Mouse (Mus musculus): ENCODE measurements around the gene Gm17657. TPM values are rescaled to one million over a fixed set of nuclear protein-coding genes. Genes with fewer than 3 reads are reported as not detected.

The Gm17657 gene
- total and polyA plus RNA-seq, 3 experiments: 0.20 to 0.21 TPM; not detected in 1

DNA sequence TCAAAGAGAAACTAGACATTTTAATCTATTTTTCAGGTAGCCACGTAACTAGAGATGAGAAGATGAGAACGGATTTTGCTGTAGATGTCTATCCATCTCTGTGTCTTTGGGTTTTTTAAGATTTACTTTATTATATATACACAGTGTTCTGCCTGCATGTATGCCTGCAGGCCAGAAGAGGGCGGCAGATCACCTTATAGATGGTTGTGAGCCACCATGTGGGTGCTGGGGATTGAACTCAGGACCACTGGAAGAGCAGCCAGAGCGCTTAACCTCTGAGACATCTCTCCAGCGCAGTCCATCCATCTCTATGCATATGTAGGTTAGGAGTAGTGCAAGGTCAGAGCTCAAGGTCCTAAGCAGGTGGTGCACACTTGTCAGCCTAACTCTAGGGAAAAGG, 45.7 kb downstream of the Gm17657 start:
- in situ Hi-C loops (cut with MboI; ENCODE audit: low pct_ligation_motif_present, low pct_unique_long_range_greater_than_20kb, low sequenced_read_pairs): no loop called here
- peaks cover 11 to 17% of the 10 kb centered on the region in 2 experiments for H3K4me1 ChIP-seq (ENCODE audit: control insufficient read depth in 1 of 2, insufficient read depth in 2 of 2)

DNA sequence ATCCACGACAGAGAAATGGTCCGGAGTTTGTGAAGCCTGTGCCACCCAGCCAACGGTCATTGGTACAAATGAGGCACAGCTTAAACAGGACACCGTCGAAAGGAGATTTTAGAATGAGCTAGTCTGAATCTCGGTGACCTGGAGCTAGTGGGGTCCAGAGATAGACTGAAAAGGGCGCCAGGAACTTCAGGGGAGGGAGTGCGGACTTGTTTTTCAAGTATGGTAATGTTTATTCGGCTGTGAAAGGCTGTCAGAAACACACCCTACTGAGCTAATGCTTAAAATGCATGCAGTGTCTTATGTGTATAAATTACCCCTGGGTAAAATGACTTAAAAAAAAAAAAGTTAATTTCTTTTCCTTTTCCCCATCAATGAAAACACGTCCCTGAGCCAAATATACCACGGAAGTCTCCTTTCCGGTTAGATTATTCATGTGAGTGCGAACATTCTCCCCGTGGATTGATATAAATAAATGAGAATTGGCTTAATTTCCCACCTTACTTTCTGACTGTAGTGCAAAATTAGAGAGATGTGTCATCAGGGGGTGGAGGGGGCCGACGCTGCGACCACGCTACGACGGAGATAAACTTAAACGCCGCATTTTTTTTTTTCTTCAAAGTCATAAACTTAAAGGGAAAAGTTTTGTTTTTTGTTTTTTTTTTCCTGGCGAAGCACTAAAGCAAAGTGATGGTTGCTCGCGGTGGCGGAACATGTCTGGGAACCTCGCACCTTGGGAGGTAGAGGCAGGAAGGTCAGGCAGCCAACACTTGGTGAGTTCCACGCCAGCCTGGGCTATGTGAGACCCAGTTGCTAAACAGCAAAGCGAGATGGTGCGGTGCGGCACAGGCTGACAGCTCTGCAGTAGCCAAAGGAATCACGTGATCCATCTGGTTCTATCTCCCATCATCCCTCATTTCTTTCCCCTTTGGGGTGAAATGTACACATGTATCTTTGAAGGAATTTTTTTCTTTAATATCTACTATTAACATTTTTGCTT, 46.5 kb downstream of the Gm17657 start:
- dilution Hi-C loops (cut with MboI; ENCODE audit: extremely low pct_ligation_motif_present, extremely low pct_unique_long_range_greater_than_20kb, low sequenced_read_pairs) (no loop called here), in situ Hi-C loops (cut with MboI; ENCODE audit: low pct_ligation_motif_present, low pct_unique_long_range_greater_than_20kb, low sequenced_read_pairs) (no loop called here)
- H3K4me3 ChIP-seq (replicated peaks in 1 of 3; ENCODE audit: low read depth in 2 of 3, low read length in 2 of 3, poor library complexity in 1 of 3): no peak overlapping the region

More for the DNA sequence above, 45.7 kb downstream of the Gm17657 start:
- DNase-seq (ENCODE audit: extremely low read depth): no peak
- Histone ChIP-seq H3K27me3 (replicated peaks) (no peaks in the 10 kb centered on the region), H3K9me3 (replicated peaks; ENCODE audit: low read length) (peaks cover 9% of the 10 kb centered on the region), H3K9ac (ENCODE audit: insufficient read depth, low read depth) (no peak overlapping the region), H3K27ac (ENCODE audit: insufficient read depth, low read depth) (no peak overlapping the region), H3K4me2 (ENCODE audit: insufficient read depth, low read depth, poor library complexity, severe bottlenecking) (no peak overlapping the region), H3K79me2 (replicated peaks; ENCODE audit: control insufficient read depth, extremely low read depth, insufficient read depth, poor library complexity, severe bottlenecking) (no peaks in the 10 kb centered on the region), H3K36me3 (replicated peaks in 1 of 2; ENCODE audit: control insufficient read depth in 1 of 2, insufficient read depth in 1 of 2, low read length in 1 of 2) (no peaks in the 10 kb centered on the region), H3K4me3 (replicated peaks in 1 of 3; ENCODE audit: low read depth in 2 of 3, low read length in 2 of 3, poor library complexity in 1 of 3) (no peak overlapping the region)
- TF ChIP-seq ELF1 (IDR thresholded peaks at IDR 0.05; ENCODE audit: low read depth, low read length): no peak
- peak in 1 of 2 experiments; percentile 17; a peak in 1 of 4 replicates for TF ChIP-seq CTCF (conservative IDR thresholded peaks at IDR 0.05 in 1 of 2, IDR thresholded peaks at IDR 0.05 in 1 of 2; ENCODE audit: low read depth in 2 of 2, low read length in 2 of 2)
- TF ChIP-seq MAFK (IDR thresholded peaks at IDR 0.05; ENCODE audit: insufficient replicate concordance, low read length): no peak
- dilution Hi-C loops (cut with MboI; ENCODE audit: extremely low pct_ligation_motif_present, extremely low pct_unique_long_range_greater_than_20kb, low sequenced_read_pairs): no loop called here

DNA sequence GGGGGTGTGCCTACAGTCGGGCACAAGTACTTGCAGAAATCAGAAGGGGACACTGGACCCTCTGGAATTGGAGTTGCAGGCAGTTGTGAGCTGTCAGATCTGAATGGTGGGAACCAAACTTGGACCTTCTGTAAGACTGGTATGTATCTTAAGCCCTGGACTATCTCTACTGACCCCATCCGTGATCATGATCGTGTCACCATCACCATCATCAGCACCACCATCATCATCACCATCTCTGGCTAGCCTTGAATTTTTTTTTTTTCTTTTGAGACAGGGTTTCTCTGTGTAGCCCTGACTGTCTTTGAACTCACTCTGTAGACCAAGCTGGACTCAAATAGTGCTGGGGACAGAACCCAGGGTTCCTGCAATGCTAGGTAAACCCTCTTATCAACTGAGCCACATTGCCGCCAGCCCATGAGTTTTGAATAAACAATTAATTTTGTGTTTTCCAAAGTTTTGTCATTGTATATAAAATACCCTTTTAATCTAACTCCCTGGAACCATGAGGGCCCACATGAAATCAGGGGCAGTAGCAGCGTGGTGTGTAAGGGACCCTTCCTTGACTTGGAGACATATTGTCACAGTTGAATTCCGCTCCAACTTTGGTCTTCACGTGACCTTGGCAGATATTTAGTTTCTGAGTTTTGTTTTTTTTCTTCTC, 47.3 kb downstream of the Gm17657 start:
- dilution Hi-C loops (cut with MboI; ENCODE audit: extremely low pct_ligation_motif_present, extremely low pct_unique_long_range_greater_than_20kb, low sequenced_read_pairs): no loop called here
- no peak for TF ChIP-seq MAX (IDR thresholded peaks at IDR 0.05; ENCODE audit: low read length)
- TF ChIP-seq BHLHE40 (IDR thresholded peaks at IDR 0.05; ENCODE audit: low read depth, low read length): no peak
- TF ChIP-seq ZKSCAN1 (IDR thresholded peaks at IDR 0.05; ENCODE audit: borderline replicate concordance, low read depth, low read length): no peak
- no peak for TF ChIP-seq E2F4 (IDR thresholded peaks at IDR 0.05; ENCODE audit: insufficient replicate concordance, low read depth, low read length)
- TF ChIP-seq ETS1 (conservative IDR thresholded peaks at IDR 0.05; ENCODE audit: low read depth, low read length): no peak
- TF ChIP-seq JUND (conservative IDR thresholded peaks at IDR 0.05; ENCODE audit: low read depth, low read length): no peak
- TF ChIP-seq MXI1 (IDR thresholded peaks at IDR 0.05; ENCODE audit: low read depth, low read length): no peak
- no peak for TF ChIP-seq CHD1 (IDR thresholded peaks at IDR 0.05; ENCODE audit: low read depth, low read length)
- no peak for TF ChIP-seq TBP (conservative IDR thresholded peaks at IDR 0.05; ENCODE audit: low read depth, low read length)
- no peak for TF ChIP-seq MAFK (IDR thresholded peaks at IDR 0.05; ENCODE audit: insufficient replicate concordance, low read length)
- TF ChIP-seq SIN3A (IDR thresholded peaks at IDR 0.05; ENCODE audit: low read length): no peak
- no peak for TF ChIP-seq USF2 (conservative IDR thresholded peaks at IDR 0.05; ENCODE audit: low read depth, low read length)
- TF ChIP-seq ELF1 (IDR thresholded peaks at IDR 0.05; ENCODE audit: low read depth, low read length): no peak
- TF ChIP-seq HCFC1 (IDR thresholded peaks at IDR 0.05; ENCODE audit: low read depth, low read length): no peak
- no peak for TF ChIP-seq POLR2AphosphoS2 (IDR thresholded peaks at IDR 0.05; ENCODE audit: low read depth, low read length)
- TF ChIP-seq RCOR1 (conservative IDR thresholded peaks at IDR 0.05; ENCODE audit: low read depth, low read length): no peak
- TF ChIP-seq CHD2 (IDR thresholded peaks at IDR 0.05; ENCODE audit: low read length): no peak
- Histone ChIP-seq H3K36me3 (replicated peaks in 1 of 2; ENCODE audit: control insufficient read depth in 1 of 2, insufficient read depth in 1 of 2, low read length in 1 of 2) (no peaks in the 10 kb centered on the region), H3K9ac (ENCODE audit: insufficient read depth, low read depth) (no peak overlapping the region), H3K4me3 (replicated peaks in 1 of 3; ENCODE audit: low read depth in 2 of 3, low read length in 2 of 3, poor library complexity in 1 of 3) (no peak overlapping the region), H3K4me1 (ENCODE audit: control insufficient read depth in 1 of 2, insufficient read depth in 2 of 2) (peaks cover 12 to 30% of the 10 kb centered on the region in 2 experiments), H3K27me3 (replicated peaks) (no peaks in the 10 kb centered on the region), H3K4me2 (ENCODE audit: insufficient read depth, low read depth, poor library complexity, severe bottlenecking) (no peak overlapping the region), H3K27ac (ENCODE audit: insufficient read depth, low read depth) (no peak overlapping the region), H3K79me2 (replicated peaks; ENCODE audit: control insufficient read depth, extremely low read depth, insufficient read depth, poor library complexity, severe bottlenecking) (no peaks in the 10 kb centered on the region), H3K9me3 (replicated peaks; ENCODE audit: low read length) (peaks cover 9% of the 10 kb centered on the region)
- no peak for DNase-seq (ENCODE audit: extremely low read depth)
- in situ Hi-C loops (cut with MboI; ENCODE audit: low pct_ligation_motif_present, low pct_unique_long_range_greater_than_20kb, low sequenced_read_pairs): no loop called here

More for the DNA sequence above, 46.5 kb downstream of the Gm17657 start:
- Histone ChIP-seq H3K9me3 (replicated peaks; ENCODE audit: low read length) (peaks cover 9% of the 10 kb centered on the region), H3K4me2 (ENCODE audit: insufficient read depth, low read depth, poor library complexity, severe bottlenecking) (no peak overlapping the region), H3K79me2 (replicated peaks; ENCODE audit: control insufficient read depth, extremely low read depth, insufficient read depth, poor library complexity, severe bottlenecking) (no peaks in the 10 kb centered on the region), H3K4me1 (ENCODE audit: control insufficient read depth in 1 of 2, insufficient read depth in 2 of 2) (peaks cover 13 to 24% of the 10 kb centered on the region in 2 experiments), H3K9ac (ENCODE audit: insufficient read depth, low read depth) (no peak overlapping the region), H3K36me3 (replicated peaks in 1 of 2; ENCODE audit: control insufficient read depth in 1 of 2, insufficient read depth in 1 of 2, low read length in 1 of 2) (no peaks in the 10 kb centered on the region), H3K27ac (ENCODE audit: insufficient read depth, low read depth) (no peak overlapping the region), H3K27me3 (replicated peaks) (no peaks in the 10 kb centered on the region)
- no peak for DNase-seq (ENCODE audit: extremely low read depth)
- no peak for TF ChIP-seq MAZ (IDR thresholded peaks at IDR 0.05; ENCODE audit: low read depth, low read length)

All from CH12.LX (cell line).